Mouse (Mus musculus) CH12F3 (cell line): ENCODE measurements around the gene Necab3.

ENCODE experiments used
- in situ Hi-C: fragments of 300-500 bp; cut with MboI; formaldehyde crosslinking; loops from 2 replicates; pipeline ENCODE4 v1.14.3; 2020; ENCODE audit warnings: low sequenced_read_pairs

Necab3 gene

DNA sequence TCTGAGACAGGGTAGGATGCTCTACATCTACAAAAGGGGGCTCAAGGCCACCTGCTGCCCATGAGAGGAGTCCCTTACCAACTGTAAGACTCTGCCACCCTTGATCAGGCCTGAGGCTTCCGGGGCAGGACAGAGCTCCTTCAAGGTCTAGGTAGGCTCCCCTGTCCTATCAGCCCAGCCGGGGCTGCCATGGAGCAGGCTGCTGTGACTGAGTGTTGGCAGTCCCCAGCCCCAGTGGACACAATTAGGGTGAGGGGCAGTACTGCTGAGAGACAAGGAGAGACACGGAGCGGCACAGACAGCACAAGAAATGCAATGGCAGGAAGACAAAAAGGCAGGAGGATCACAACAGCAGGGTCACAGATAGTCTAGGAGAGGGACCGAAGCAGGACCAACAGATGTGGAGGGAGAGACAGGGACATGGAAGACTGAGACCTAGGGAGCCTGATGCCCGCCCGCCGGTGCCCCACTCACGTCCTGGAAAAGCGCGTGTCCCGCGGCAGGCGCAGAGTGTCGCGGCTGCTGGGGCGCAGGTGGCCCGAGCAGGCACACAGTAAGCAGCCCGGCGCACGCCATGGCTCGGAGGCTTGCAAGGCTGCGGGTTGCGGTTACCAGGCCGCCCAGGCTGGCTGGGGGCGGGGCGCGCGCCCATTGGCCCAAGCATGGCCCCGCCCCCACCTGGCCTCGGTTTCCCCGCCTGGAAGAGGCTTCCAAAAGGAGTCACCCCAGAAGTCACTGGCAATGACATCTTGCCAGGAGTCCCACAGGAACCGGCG is at the start of gene Necab3:
Gene Necab3, minus strand, starts transcription at position 627 of the 776 bp plus-strand sequence.
- in situ Hi-C loops = no loop called here

DNA sequence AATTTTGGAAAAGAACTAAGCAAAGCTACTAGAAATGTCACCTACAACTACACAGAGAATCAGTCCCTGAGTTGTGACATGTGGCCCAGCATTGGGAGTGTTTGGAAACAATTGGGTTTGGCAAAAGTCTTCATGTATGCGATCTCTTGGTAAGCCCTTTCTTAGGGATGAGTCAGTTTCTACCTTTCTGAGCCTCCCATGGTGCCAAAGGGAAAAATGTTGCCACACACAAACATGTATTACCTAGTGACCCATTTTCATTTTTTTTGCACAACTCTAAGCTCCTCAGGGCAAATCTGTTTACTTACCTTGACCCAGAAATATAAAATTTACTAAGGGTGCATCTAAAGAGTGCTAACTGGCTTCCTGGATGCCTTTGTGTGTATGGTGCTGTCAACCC is 48.3 kb upstream of the Necab3 start:
- in situ Hi-C loops = no loop called here

DNA sequence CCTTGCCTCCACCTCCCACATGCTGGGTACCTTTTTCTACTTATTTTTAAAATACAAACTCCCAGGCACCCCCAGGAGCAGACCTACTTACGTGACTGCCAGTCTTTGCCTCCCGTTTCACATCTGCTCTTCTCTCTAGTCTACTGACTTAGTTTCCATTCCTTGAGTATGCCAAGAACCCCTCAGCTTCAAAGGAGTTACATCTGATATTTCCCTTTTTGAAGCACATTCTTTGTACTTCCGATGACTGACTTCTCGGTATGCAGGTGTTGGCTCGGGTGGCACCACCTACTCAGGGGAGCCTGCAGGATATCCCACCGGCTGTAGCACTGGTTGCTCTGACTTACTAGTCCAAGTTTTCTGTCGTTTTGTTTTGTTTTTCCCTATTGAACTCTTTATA is 45.5 kb upstream of the Necab3 start:
- in situ Hi-C loops = no loop called here

DNA sequence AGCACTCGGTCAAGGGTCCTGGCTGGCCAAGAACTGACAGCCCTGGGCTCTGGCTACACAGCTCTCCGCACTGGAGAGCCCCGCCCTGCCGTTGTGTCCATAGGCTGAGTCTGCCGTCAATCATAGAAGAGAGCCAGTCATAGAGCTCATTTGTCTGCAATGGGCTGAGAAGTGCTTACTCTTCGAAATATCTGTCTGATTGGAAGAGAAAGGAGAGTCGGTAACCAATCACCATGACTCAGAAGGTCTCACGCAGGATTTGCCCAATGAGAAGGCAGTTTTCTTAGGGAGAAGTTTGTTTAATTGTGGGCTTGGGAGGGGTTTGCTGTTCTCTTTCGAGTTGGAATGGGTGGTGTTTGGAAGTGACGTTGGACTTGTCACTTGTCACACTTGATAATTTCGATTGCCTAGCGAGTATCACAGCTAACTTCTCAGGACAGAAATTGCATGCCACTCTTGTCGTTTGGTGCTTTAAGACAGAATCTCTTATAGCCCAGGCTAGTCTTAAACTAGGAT is 45.0 kb upstream of the Necab3 start, which contains the start of gene Pxmp4:
Gene Pxmp4, minus strand, starts transcription at position 71 of the 516 bp plus-strand sequence.
- in situ Hi-C loops = no loop called here

DNA sequence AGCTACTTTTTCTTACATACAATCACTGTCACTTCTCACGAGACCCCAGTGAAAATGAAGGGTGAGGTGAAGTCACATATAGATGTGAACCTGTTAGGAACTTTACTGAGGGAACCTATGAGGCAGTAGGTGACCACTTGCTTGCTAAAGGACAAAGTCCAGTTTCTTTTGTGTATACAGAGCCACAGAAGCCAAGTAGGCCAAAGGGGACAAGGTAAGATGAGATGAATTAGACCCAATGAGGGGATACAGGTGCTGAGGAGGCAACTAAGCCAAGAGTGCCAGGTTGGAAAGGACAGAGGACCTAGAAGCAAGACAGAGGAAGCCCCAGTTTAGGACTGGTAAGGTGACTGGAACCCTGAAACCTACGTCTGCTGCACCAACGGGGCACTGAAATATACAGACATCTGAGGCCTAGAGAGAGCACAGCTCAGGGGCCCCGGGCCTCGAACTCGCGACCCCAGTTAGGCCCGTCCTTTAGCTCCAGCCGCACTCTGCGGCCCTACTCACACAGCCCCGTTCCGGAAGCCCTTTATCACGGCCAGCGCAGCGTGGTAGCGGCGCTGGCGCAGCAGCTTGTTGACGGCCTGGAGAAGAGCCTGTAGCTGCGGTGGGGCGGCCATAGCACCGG is 44.4 kb upstream of the Necab3 start:
- in situ Hi-C loops = no loop called here

DNA sequence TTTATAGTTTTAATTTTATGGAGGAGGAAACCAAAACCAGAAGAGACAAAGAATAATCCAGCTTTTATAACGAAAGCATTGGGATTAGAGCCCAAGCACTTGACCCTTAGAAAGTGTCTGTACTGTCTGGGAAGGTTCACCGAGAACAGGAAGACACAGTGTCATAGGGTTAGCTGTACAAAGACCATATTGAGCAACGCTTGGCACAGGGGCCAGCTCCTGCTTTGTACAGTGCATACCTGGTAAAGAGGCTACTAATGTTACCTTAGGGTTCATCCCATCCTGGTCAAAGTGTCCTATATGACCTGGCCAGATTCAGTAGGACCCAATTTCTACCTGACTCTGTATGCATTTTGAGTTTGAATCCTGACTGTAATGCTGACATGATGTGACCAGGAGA is 42.6 kb upstream of the Necab3 start:
- in situ Hi-C loops = no loop called here

DNA sequence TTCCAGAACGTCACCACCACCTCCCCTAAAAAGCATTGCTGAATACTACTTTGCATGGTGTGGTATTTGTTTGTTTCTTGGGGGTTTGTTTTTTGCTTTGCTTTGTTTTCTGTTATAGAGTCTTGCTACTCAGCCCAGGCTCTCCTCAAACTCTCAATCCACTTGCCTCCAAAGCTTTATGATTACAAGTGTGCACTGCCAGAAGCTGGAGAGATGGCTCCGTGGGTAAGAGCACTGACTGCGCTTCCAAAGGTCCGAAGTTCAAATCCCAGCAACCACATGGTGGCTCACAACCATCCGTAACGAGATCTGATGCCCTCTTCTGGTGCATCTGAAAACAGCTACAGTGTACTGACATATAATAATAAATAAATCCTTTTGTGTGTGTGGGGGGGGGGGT is 41.9 kb upstream of the Necab3 start:
- in situ Hi-C loops = no loop called here

DNA sequence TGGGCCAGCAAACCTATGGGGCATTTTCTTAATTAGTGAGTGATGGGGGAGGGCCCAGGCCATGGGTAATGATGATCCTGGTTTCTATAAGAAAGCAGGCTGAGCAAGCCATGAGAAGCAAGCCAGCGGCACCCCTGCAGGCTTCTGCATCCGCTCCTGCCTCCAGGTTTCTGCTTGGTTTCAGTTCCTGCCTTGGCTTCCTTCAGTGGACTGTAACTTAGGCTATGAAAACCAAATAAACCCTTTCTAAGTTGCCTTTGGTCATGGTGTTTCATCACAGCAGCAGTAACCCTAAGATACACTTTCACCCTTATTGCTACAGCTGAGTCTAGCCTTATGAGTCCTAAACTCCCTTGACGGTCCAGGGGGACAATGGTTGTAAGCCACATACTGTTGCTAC is 38.7 kb upstream of the Necab3 start:
- in situ Hi-C loops = no loop called here

DNA sequence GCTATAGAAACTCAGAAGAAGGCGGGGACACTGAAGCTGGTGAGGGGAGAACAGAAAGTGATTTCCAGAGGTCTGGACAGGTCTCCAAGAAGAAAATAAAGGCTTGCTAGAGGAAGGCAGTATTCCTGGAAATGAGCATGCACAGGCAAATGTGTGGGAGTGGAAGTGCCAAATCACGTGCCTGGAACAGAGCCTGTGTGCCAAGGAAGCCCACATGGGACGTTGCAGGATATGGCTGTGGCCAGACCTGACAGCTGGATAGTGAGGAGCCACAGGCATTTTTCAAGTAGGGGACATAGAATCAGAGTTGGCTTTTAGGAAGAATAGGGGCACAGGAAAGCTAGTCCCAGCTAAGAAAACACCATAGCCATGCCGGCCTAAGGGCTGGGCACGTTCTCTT is 37.1 kb upstream of the Necab3 start:
- in situ Hi-C loops = no loop called here

DNA sequence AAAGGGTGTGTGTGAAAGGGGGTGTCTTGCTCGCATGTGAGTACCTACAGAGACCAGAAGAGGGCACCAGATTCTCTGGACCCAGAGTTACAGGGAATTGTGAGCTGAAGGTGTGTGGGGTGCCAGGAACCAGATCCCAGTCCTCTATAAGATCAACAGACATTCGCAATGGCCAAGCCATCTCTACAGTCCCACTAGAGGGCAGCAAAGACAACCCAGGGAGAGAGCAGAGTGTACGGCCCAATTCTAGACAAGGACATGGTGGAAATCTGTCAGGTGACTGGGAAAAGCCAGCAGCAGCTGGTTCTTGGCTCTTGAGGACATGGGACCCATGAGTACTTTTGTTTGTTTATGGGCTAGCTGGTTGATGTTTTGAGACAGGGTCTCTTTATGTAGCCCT is 34.3 kb upstream of the Necab3 start:
- in situ Hi-C loops = no loop called here

DNA sequence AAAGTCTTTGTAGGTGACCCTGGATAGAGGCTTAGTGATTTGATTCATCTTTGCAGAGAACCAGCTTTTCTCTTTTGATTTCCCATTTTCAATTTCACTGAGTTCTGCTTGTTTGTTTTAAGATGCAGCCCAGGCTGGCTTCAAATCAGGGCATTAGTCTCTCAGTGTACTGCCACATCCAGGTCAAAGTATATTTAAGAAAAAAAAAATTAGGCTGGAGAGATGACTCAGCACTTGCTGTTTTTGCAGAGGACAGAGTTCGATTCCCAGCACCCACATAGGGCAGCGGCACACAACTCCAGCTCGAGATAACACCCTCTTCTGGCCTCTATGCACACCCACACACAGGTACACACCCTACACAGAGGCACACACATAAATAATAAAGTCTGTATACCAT is 32.5 kb upstream of the Necab3 start:
- in situ Hi-C loops = no loop called here

DNA sequence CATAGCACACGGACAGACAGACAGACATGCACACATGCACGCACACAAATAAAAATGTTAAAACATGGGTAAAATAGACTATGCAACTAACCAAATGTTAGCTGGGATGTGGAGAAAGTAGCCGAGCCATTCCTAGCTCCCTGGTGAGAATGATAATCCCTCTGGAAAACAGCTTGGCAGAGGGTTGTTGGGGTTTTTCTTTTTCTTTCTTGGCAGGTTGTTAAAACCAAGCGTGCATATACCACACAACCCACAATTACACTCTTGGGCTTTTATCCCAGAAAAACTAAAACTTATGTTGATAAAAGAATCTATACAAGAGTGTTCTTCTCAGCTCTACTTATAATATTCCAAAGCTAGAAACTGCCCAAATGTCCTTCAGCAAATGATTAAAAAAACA is 30.4 kb upstream of the Necab3 start:
- in situ Hi-C loops = no loop called here

DNA sequence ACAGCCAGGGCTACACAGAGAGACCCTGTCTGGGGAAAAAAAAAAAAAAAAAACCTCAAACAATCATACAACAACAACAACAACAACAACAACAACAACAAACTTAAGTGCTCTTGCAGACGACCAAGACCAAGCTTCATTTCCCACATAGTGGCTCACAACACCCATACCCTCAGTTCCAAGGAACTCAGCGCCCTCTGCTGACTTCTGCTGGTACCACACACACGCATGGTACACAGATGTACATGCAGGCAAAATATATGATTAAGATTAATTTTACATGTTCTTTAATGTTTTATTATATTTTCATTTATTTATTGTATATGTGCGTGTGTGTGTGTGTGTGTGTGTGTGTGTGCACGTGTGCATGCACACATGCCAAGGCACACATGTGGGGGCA is 27.7 kb upstream of the Necab3 start:
- in situ Hi-C loops = no loop called here

DNA sequence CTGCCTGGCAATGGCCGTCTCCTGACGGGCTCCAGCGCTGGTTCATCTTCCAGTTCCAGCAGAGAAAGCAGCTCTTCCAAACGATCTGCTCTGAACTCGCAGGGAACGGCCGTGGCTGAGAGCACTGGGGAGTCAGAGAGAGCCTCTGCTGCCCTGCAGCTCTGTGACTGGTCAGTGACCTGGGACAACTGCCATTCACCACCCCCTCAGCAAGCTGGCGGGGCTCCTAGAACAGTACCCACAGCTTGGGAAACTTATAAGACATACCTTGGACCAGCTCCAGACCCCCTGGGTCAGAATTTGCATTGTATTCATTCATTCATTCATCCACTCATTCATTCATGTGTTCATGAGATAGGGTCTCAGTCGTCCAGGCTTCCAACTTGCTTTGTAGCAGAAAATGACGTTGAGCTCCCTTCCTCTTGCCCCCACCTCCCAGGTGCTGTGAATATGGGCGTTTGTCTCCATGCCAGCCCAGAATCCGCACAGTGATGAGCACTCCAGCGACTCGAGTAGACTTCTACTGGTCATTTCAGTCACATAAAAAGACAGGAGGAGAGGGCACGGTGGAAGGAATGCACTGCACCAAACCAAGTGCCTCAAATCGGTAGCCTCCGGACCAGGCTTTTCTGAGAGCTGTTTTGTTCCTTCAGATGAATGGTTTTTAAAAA is 26.4 kb upstream of the Necab3 start:
- in situ Hi-C loops = no loop called here

DNA sequence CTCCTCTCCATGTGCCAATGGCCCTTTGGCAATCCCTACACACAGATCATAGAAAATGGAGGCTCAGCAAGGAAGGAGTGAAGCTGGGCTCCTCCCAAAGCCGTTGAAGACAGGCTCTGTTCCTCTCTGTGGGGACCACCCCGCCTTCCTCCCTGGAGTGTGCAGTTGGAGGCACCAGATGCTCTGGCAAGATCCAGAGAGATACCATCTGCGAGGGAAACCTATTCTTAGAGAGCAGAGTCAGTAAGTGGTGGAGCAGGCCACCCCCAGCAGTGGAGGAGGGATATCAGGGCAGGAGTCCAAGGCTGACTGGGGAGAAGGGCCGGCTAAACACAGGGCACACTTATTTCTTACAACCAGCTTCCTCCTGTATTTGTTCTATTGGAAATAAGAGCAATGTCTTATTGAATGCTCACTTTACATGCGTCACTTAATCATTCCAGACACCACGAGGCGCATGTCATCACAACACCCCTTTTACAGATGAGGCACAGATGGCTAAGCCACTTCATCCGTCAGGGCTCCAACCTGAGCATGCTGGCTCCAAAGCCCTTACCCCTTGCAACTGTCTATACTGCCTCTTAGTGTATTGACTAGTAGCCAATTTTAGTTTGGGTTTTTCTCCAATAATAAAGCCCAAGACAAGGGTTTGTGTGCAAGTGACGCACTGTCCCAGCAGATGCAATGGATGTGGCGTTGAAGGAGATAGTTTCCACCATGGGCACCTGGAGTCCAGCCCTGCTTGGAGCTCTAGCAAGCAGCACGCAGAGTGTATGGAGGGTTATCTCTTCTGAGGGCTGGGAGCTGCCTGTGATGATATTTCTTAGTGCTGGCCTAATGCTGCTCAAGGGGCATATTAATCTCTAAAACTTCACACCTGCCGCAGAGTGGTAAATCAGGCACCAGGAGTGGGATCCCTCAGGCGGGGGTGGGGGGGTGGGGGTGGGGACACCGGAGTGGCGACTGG is 25.5 kb upstream of the Necab3 start:
- in situ Hi-C loops = no loop called here

DNA sequence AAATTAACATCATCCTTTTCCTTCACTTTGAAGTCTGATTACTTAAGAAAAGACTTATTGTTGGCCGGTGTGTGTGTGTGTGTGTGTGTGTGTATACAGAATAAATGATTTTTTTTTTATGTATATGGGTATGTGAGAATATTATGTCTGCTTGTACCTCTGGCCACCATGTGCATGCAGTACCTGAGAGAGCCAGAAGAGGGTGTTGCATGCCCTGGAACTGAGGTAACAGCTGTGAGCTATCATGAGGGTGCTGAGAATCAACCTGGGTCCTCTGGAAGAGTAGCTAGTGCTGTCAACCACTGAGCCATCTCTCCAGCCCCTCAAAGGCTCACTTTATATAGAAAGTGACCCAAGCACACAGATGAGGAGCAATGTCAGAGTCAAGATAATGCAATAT is 22.7 kb upstream of the Necab3 start:
- in situ Hi-C loops = no loop called here

DNA sequence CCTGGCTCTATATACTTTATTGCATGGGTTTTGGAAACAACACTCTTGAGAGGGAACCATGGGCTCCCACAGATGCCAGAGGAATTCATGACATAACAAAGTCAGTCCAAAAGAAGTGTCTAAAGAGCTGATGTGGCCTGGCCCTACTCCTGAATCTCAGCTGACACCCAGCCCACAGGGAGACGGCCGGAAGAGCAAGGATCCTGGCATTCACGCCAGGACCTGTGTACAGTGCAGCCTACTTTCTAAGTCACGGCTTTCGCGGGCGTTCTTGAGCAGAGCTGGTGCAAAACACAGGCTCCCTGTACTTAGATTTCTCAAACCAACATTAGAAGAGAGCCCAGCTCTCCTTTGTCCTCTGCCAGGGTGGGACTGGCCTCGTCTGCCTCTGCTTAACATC is 21.9 kb upstream of the Necab3 start:
- in situ Hi-C loops = no loop called here

DNA sequence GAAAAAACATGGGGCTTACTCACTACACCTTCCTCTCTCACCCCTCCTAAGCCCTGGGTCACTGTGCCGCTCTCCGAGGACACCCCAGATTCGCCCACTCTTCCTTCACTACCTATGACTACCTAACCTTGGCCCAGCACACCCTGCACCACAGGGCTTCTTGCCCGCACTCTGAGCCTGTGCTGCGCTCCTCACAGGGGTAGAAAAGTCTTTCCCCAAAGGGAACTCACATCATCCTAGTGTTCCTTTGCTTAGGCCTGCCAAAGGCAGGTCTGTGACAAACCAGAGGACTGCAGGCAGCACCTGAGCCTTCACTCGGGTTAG is 19.0 kb upstream of the Necab3 start:
- in situ Hi-C loops = no loop called here

DNA sequence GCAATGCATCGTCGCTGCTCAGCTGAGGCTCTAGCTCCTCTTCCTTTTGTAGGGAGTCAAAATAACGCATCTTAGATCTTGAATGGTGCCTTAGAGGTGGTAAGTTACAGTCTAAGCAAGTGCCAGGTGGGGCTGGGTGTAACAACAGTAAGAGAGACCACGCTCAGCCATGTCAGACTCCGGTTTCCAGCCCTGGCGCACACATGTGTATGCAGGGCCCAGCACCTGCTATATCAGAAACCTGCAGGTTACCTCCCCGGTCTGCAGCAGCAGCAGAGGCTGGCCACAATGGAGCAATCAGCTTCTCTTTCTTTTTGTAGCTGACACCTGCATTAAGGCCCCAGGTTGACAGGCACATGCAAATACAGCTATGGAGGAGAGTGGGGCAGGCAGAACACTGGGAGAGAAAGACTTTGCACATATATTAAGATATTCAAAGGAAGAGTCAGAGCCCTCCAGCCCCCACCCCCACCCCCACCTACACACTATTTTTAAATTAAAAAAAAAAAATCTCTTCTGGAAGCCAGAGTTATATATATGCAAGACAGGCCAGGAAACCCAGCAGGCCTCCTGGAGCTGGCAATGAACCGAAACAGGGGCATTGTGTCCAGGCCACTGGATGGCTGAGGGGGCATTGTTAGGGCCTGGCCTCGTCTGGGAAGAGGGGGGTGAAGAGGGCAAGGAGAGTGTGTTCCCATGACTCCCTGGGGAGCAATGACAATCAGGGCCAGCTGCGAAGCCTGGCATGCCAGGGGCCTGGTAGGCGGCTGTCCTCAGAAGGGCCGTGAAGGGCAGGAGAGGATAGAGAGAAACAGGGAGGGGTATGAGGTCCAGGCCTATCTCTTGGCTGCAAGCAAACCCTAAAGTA is 18.4 kb upstream of the Necab3 start:
- in situ Hi-C loops = no loop called here

DNA sequence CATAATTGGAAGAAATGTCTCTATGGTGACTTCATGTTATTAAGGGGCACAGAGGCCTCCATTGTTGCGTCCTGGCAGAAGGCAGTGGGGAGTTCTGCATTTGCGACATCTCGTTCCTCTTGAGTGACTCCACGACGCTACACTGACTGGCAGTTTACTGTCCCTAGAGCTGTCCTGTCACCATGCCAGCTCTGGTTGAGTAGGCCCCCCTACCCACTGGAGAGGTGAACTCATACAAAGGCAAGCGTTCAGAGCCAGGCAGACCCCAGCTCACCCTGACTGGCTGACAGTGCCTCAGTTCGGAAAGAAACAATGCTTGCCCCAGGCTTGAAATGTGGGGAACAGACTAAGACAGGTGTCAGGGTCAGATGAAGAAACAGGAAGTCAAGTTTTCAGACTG is 15.6 kb upstream of the Necab3 start:
- in situ Hi-C loops = no loop called here
